ENCODE assay signal across 8 mouse cellular contexts in the genomic region with DNA sequence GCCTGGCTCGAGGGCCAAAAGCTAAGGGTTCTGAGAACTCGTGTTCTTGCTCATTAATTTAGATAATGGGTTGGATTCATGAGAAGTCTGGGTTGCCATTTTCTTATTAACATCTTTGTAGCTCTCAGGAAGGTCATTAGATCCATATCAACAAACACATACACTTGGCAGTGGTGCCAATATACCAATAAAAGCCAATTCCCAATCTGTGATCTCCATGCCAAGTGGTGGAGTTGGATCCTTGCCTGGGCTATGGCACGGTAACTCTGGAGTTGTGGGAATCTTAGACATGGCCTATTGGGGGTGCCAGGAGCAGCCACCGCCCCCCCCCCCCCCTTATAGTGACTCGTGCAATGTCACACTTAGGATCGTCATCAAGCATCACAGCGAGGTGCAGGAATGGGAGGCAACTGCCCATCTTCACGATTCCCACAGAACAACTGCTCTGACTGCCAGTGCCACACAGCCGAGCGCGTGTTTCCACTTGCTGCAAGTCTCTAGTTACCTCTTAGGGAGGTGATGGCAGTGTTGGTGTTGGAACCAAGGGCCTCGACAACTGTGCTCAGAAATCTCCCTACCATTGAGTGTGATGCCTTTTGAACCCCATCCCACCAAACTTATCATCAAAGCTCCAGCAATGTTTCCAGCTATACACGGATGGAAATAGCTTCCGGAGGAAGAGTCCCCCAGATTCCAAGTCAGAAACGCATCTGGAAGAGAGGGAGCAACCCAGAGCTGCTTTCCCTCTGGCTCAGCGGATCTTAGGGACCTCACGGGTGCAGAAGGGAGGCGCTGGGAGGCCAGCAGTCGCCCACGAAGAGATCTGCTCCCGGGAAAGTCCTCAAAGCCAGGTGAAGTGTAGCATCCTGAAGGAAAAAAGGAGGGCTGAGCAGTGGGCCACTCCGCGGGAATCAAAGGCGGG. TPM values are rescaled to one million over a fixed set of nuclear protein-coding genes. Genes with fewer than 3 reads are reported as not detected.
DNase-seq lines count a peak whose midpoint lies in the region; ATAC-seq and TF ChIP-seq lines count a peak whose summit lies in the region.
"Had no signal": no experiment of that assay in that cellular context is flagged by ENCODE, and none has a peak within 500 bp of the region (broad histone marks: within the 10 kb centered on the region; RNA-seq: fewer than 3 reads in every experiment).

No protein-coding gene starts in this region.

- TF ChIP-seq EP300 in CH12.LX (IDR thresholded peaks at IDR 0.05; ENCODE audit: low read length): no peak
- 0 out of 2 replicates have a peak, but pooled peaks have one; percentile 8 for TF ChIP-seq EP300 in heart, postnatal 0 days (IDR thresholded peaks at IDR 0.05; ENCODE audit: low read depth)
- no peak for TF ChIP-seq EP300 in liver, embryonic 14.5 days (IDR thresholded peaks at IDR 0.05; ENCODE audit: low read depth)

- no peaks in the 10 kb centered on the region for H3K79me2 ChIP-seq in CH12.LX (replicated peaks; ENCODE audit: control insufficient read depth, extremely low read depth, insufficient read depth, poor library complexity, severe bottlenecking)

- H3K36me3 ChIP-seq in CH12.LX (replicated peaks in 1 of 2; ENCODE audit: control insufficient read depth in 1 of 2, insufficient read depth in 1 of 2, low read length in 1 of 2): no peaks in the 10 kb centered on the region
- no peaks in the 10 kb centered on the region for H3K36me3 ChIP-seq in heart, postnatal 0 days (replicated peaks; ENCODE audit: control insufficient read depth, insufficient read depth, low read length)
- H3K36me3 ChIP-seq in liver, embryonic 14.5 days (replicated peaks; ENCODE audit: control insufficient read depth, insufficient read depth, low read depth): no peaks in the 10 kb centered on the region

- H3K4me2 ChIP-seq in CH12.LX (ENCODE audit: insufficient read depth, low read depth, poor library complexity, severe bottlenecking): 0 out of 2 replicates have a peak overlapping the region, but pooled peaks have one; percentile 55
- peak overlapping the region; percentile 50 for H3K4me2 ChIP-seq in heart, postnatal 0 days (ENCODE audit: low read depth, low read length)
- H3K4me2 ChIP-seq in liver, embryonic 14.5 days (ENCODE audit: low read depth): peak overlapping the region; percentile 15; the same call in 1 of the 2 replicates

- H3K27ac ChIP-seq in CH12.LX (ENCODE audit: insufficient read depth, low read depth): no peak overlapping the region
- H3K27ac ChIP-seq in heart, postnatal 0 days (ENCODE audit: low read depth): peak overlapping the region; percentile 79
- H3K27ac ChIP-seq in liver, embryonic 14.5 days: no peak overlapping the region

- peaks cover 11 to 55% of the 10 kb centered on the region in 2 experiments for H3K4me1 ChIP-seq in CH12.LX (ENCODE audit: control insufficient read depth in 1 of 2, insufficient read depth in 2 of 2)
- H3K4me1 ChIP-seq in heart, postnatal 0 days (ENCODE audit: control insufficient read depth, insufficient read depth): peaks cover 33% of the 10 kb centered on the region
- peaks cover 0 to 5% of the 10 kb centered on the region in 2 experiments; a peak in 1 of 4 replicates for H3K4me1 ChIP-seq in liver, embryonic 14.5 days (replicated peaks; ENCODE audit: control insufficient read depth in 2 of 2, insufficient read depth in 2 of 2, low read length in 1 of 2)

- WGBS in heart, postnatal 0 days: 16% methylated on average over 22 of the region's 24 CpGs
- 38% methylated on average over 23 of the region's 24 CpGs for WGBS in liver, embryonic 14.5 days (ENCODE audit: insufficient replicate concordance)

- no peak for TF ChIP-seq RAD21 in CH12.LX (IDR thresholded peaks at IDR 0.05; ENCODE audit: low read depth, low read length)

- H3K9ac ChIP-seq in CH12.LX (ENCODE audit: insufficient read depth, low read depth): no peak overlapping the region
- H3K9ac ChIP-seq in heart, postnatal 0 days (replicated peaks; ENCODE audit: low read depth, low read length): no peak overlapping the region
- H3K9ac ChIP-seq in liver, embryonic 14.5 days (replicated peaks): no peak overlapping the region

- no peak for TF ChIP-seq POLR2A in CH12.LX (IDR thresholded peaks at IDR 0.05; ENCODE audit: low read depth, low read length)

- DNase-seq in CH12.LX (ENCODE audit: extremely low read depth) (no peak), MN1 (ENCODE audit: low spot score) (peak; percentile 83)
- DNase-seq in heart, postnatal 0 days (ENCODE audit: low spot score): no peak
- no peak for DNase-seq in liver, embryonic 14.5 days (ENCODE audit: low read depth in 3 of 3, low spot score in 3 of 3)
- no peak for DNase-seq in thymus, adult 18-20 months
- DNase-seq in layer of hippocampus, adult 8-10 months (ENCODE audit: low spot score in 2 of 2): no peak

- dilution Hi-C loops in CH12.LX (cut with MboI; ENCODE audit: extremely low pct_ligation_motif_present, extremely low pct_unique_long_range_greater_than_20kb, low sequenced_read_pairs): no loop called here

- TF ChIP-seq CTCF in CH12.LX (conservative IDR thresholded peaks at IDR 0.05 in 1 of 2, IDR thresholded peaks at IDR 0.05 in 1 of 2; ENCODE audit: low read depth in 2 of 2, low read length in 2 of 2): no peak
- TF ChIP-seq CTCF in heart, postnatal 0 days (IDR thresholded peaks at IDR 0.05; ENCODE audit: low read depth): no peak
- TF ChIP-seq CTCF in liver, embryonic 14.5 days (IDR thresholded peaks at IDR 0.05; ENCODE audit: low read depth): no peak

- no peaks in the 10 kb centered on the region for H3K27me3 ChIP-seq in CH12.LX (replicated peaks)
- H3K27me3 ChIP-seq in heart, postnatal 0 days (ENCODE audit: control insufficient read depth, insufficient read depth, low read length): no peaks in the 10 kb centered on the region
- peaks cover 17% of the 10 kb centered on the region for H3K27me3 ChIP-seq in liver, embryonic 14.5 days (ENCODE audit: control insufficient read depth, insufficient read depth, low read length)

- H3K4me3 ChIP-seq in CH12.LX (replicated peaks in 1 of 3; ENCODE audit: low read depth in 2 of 3, low read length in 2 of 3, poor library complexity in 1 of 3): no peak overlapping the region
- peak overlapping the region; percentile 16 for H3K4me3 ChIP-seq in heart, postnatal 0 days (ENCODE audit: low read depth, low read length)
- H3K4me3 ChIP-seq in liver, embryonic 14.5 days (ENCODE audit: insufficient read depth in 1 of 2, low read depth in 2 of 2, low read length in 2 of 2): no peak overlapping the region
- H3K4me3 ChIP-seq: erythroblast, embryonic 14.5 days had no signal

- in situ Hi-C loops in CH12.LX (cut with MboI; ENCODE audit: low pct_ligation_motif_present, low pct_unique_long_range_greater_than_20kb, low sequenced_read_pairs): loop anchor here (5.0 kb wide), 1 partner anchor 348 kb away; no protein-coding TSS in a partner anchor

- no peaks in the 10 kb centered on the region for H3K9me3 ChIP-seq in CH12.LX (replicated peaks; ENCODE audit: low read length)
- no peaks in the 10 kb centered on the region for H3K9me3 ChIP-seq in heart, postnatal 0 days (replicated peaks; ENCODE audit: control insufficient read depth, low read length)
- H3K9me3 ChIP-seq in liver, embryonic 14.5 days (ENCODE audit: control insufficient read depth, low read length): no peaks in the 10 kb centered on the region

- peak; percentile 5; the same call in 1 of the 2 replicates for ATAC-seq in heart, postnatal 0 days (ENCODE audit: insufficient read depth, low read depth)
- no peak for ATAC-seq in liver, embryonic 14.5 days (ENCODE audit: insufficient read depth)
- no peak for ATAC-seq in erythroblast, adult 5-6 weeks (replicated peaks; ENCODE audit: low FRiP score, poor library complexity, severe bottlenecking)

TF ChIP-seq in CH12.LX, 34 proteins besides CTCF, POLR2A, EP300 and RAD21 (continues in another document):
- TF ChIP-seq TCF12 (IDR thresholded peaks at IDR 0.05; ENCODE audit: low read depth, low read length) (no peak), BHLHE40 (IDR thresholded peaks at IDR 0.05; ENCODE audit: low read depth, low read length) (no peak)

RNA-seq across cellular contexts. Expression of gene Ccdc186, which starts 46.8 kb away (rescaled TPM):
- total RNA-seq in CH12.LX (2012; rRNA removed) (3.4 and 4.2 TPM in 2 replicates), CH12.LX (2014; rRNA removed) (2.2 and 2.7 TPM in 2 replicates)
- 7.5 and 8.6 TPM in 2 replicates for polyA plus RNA-seq in CH12.LX (2012; ENCODE audit: insufficient read length, low read depth)
- 12.2 and 18.4 TPM in 2 replicates for total RNA-seq in heart, postnatal 0 days (2014; rRNA removed; ENCODE audit: low replicate concordance)
- polyA plus RNA-seq in heart, postnatal 0 days (2015; fragmentation: Nextera tagmentation; extraction: Ambion mirVana): 15.1 and 18.1 TPM in 2 replicates
- polyA plus RNA-seq in liver, embryonic 14.5 days (2012; rRNA removed): 1.5 and 2.3 TPM in 2 replicates
- polyA plus RNA-seq in liver, embryonic 14.5 days (2014; fragmentation: Nextera tagmentation; extraction: Ambion mirVana): 4.9 and 5.1 TPM in 2 replicates
- 10 to 100 TPM; 41.4 to 56.6 (median 51.8) TPM for total RNA-seq in layer of hippocampus, adult 8-10 months (2022)
- 20.5 and 24.2 TPM in 2 replicates for total RNA-seq in erythroblast, adult 5-6 weeks (2015; ENCODE audit: low replicate concordance)
- 56.7 and 70.5 TPM in 2 replicates for total RNA-seq in erythroblast, adult 5-6 weeks (2017; ENCODE audit: low replicate concordance)

RNA-seq across cellular contexts. Expression of gene Tdrd1, which starts 50.8 kb away (rescaled TPM):
- total RNA-seq in CH12.LX (2012; rRNA removed) (not detected in 2 replicates), CH12.LX (2014; rRNA removed) (not detected in 2 replicates)
- polyA plus RNA-seq in CH12.LX (2012; ENCODE audit: insufficient read length, low read depth): 0.05 and 0.07 TPM in 2 replicates
- 0.97 TPM in 1 of 2 replicates, not detected in the other for total RNA-seq in heart, postnatal 0 days (2014; rRNA removed; ENCODE audit: low replicate concordance)
- polyA plus RNA-seq in heart, postnatal 0 days (2015; fragmentation: Nextera tagmentation; extraction: Ambion mirVana): 0.05 and 0.10 TPM in 2 replicates
- polyA plus RNA-seq in liver, embryonic 14.5 days (2012; rRNA removed): under 0.01 and 0.02 TPM in 2 replicates
- 0.05 TPM in 1 of 2 replicates, not detected in the other for polyA plus RNA-seq in liver, embryonic 14.5 days (2014; fragmentation: Nextera tagmentation; extraction: Ambion mirVana)
- under 1 TPM; 0.37 to 0.65 (median 0.42) TPM for total RNA-seq in layer of hippocampus, adult 8-10 months (2022)
- total RNA-seq in erythroblast, adult 5-6 weeks (2015; ENCODE audit: low replicate concordance): not detected in 2 replicates
- not detected in 2 replicates for total RNA-seq in erythroblast, adult 5-6 weeks (2017; ENCODE audit: low replicate concordance)
- polyA plus RNA-seq: erythroblast, embryonic 14.5 days had no signal

RNA-seq across cellular contexts. Expression of gene Adrb1, which starts 53.2 kb away (rescaled TPM):
- total RNA-seq in CH12.LX (2012; rRNA removed): not detected in 2 replicates
- not detected in 2 replicates for total RNA-seq in CH12.LX (2014; rRNA removed)
- not detected in 2 replicates for polyA plus RNA-seq in CH12.LX (2012; ENCODE audit: insufficient read length, low read depth)
- 30.2 and 31.3 TPM in 2 replicates for total RNA-seq in heart, postnatal 0 days (2014; rRNA removed; ENCODE audit: low replicate concordance)
- 10.9 and 11.7 TPM in 2 replicates for polyA plus RNA-seq in heart, postnatal 0 days (2015; fragmentation: Nextera tagmentation; extraction: Ambion mirVana)
- 0.26 and 0.30 TPM in 2 replicates for polyA plus RNA-seq in liver, embryonic 14.5 days (2012; rRNA removed)
- 0.20 and 0.29 TPM in 2 replicates for polyA plus RNA-seq in liver, embryonic 14.5 days (2014; fragmentation: Nextera tagmentation; extraction: Ambion mirVana)
- total RNA-seq in layer of hippocampus, adult 8-10 months (2022): 10 to 100 TPM; 19.9 to 22.8 (median 20.3) TPM
- not detected in 2 replicates for total RNA-seq in erythroblast, adult 5-6 weeks (2015; ENCODE audit: low replicate concordance)
- not detected in 2 replicates for total RNA-seq in erythroblast, adult 5-6 weeks (2017; ENCODE audit: low replicate concordance)

Comparison
In these comparisons a context has a peak if more than half of its experiments do, and no peak if none do; other contexts are left out.
1. RNA of gene Adrb1, which starts 53.2 kb away (total RNA-seq): 30.2 to 31.3 TPM in heart, postnatal 0 days and 19.9 to 22.8 TPM in layer of hippocampus, adult 8-10 months; not detected in CH12.LX and not detected in erythroblast, adult 5-6 weeks; every median in the first group is over 10 times any median in the second.
2. Peak in every context shown above with its lines, with median percentiles within 50 percentile points of each other: H3K4me2 ChIP-seq.